Mouse (Mus musculus) large intestine, adult 2 months (tissue): ENCODE data around the gene Ergic1. TPM values are rescaled to one million over a fixed set of nuclear protein-coding genes. Genes with fewer than 3 reads are reported as not detected.

ENCODE experiments used
- DNase-seq: peaks from one replicate; pipeline ENCODE4 v3.0.0-alpha.2; 2012; ENCODE audit warnings: low read depth, low spot score
- WGBS: fragments of 180-500 bp; shearing (Covaris S2); methylation state at CpG from one replicate; pipeline ENCODE4 v1.1.7; 2018; 5-methylcytosine and 5-hydroxymethylcytosine counted together
- polyA plus RNA-seq: library from polyadenylated mRNA; depleted of rRNA; stranded (reverse); fragments of >200 nt; gene quantifications from 2 replicates; pipeline ENCODE4 v1.2.3, GENCODE M21; 2012

Ergic1 gene
- polyA plus RNA-seq, 1 experiment: 113 TPM

DNA sequence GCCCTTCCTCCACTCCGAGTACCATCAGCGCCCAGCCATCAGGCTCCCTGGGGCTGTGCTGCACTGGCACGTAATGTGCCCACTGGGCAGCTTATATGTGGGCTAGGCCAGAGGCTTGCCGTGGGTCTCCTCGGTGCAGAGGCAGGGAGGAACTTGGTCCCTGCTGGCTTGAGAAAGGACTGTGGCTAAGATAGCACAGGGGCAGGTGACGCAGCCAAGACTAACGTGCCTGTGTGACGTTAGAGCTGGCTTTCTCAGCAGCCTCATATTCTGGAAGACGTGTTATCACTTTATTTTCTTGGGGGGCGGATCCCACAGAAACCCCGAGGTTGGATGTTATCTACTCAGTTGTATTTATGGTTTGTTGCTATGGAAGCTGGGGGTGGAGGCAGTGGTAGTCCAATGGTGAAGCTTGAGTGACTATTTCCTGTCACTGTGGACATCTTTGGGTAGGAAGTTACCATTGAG lies 9.4 kb downstream of the Ergic1 start:
- DNase-seq: no peak
- WGBS: 72% methylated on average over 11 of the region's 11 CpGs

DNA sequence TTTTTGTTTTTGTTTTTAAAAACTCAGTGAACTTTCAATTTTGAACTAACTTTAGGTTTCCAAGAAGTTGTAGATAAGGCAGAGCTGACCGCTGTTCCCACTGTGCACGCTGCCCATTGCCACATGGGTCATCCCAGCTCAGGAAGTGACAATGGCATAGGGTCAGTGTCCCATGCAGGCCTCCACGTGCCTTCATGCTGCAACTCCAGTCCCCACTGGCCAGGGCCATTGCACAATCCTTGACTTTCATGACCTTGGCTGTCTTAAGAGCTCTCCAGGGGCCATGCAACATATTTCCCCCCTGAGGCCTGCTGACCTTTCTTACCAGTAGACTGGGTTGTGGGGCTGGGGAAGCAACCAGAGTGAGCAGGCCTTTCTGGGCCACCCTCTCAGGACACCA lies 10.1 kb downstream of the Ergic1 start:
- WGBS: 81% methylated on average over 3 of the region's 3 CpGs
- no peak for DNase-seq

- no peak for DNase-seq
- WGBS: 88% methylated on average over 11 of the region's 11 CpGs
Measured at GRCm38 (mm10) chr17:26572265-26572664, 11.0 kb downstream of the Ergic1 start.

DNA sequence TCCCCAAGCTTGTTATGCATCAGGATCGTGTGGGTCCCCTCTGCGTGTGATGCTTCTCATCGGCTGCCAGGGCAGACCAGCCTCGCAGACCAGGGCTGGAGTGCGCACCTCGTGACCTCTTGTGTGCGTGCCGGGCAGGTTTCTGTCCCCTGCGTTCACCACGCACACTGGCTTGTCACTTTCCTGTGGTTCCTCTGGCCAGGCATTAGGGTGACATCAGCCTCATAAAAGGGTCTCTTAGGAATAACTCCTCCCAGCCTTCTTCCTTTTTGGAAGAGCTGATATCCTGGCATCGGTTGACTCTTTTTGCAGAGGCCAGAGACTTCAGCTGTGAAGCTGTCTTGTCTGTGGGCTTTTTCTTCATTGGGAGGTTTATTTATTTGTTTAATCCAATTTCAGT lies 12.8 kb downstream of the Ergic1 start:
- WGBS: 76% methylated on average over 11 of the region's 11 CpGs
- DNase-seq: no peak

- WGBS: 84% methylated on average over 5 of the region's 5 CpGs
- DNase-seq: no peak
Measured at GRCm38 (mm10) chr17:26574701-26575100, 13.4 kb downstream of the Ergic1 start.

GRCm38 (mm10) chr17:26575786-26576690 lies 14.7 kb downstream of the Ergic1 start:
- 84% methylated on average over 12 of the region's 12 CpGs for WGBS
- DNase-seq: no peak

DNA sequence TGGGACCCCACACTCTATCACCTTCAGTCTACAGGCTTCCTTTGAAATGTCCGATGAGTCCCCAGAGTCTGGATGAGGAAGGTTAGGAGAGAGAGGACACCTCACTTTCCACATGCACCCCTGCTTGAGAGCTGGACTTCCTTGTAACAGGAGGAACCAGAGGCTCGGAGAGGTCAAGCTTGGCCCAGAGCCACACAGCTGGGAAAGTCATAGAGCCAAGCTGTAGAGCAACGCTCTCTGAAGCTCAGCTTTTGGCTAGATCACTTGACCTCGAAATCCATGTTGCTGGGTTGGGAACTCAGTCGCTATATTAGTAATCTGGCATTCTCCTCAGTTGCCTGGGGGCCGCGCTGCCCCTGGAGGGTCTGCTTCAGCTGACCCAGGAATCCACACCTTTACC lies 15.5 kb downstream of the Ergic1 start:
- no peak for DNase-seq

GRCm38 (mm10) chr17:26577309-26577708 lies 16.0 kb downstream of the Ergic1 start:
- DNase-seq: no peak
- 51% methylated on average over 11 of the region's 11 CpGs for WGBS

More for the DNA sequence above, 15.5 kb downstream of the Ergic1 start:
- WGBS: 58% methylated on average over 7 of the region's 7 CpGs

DNA sequence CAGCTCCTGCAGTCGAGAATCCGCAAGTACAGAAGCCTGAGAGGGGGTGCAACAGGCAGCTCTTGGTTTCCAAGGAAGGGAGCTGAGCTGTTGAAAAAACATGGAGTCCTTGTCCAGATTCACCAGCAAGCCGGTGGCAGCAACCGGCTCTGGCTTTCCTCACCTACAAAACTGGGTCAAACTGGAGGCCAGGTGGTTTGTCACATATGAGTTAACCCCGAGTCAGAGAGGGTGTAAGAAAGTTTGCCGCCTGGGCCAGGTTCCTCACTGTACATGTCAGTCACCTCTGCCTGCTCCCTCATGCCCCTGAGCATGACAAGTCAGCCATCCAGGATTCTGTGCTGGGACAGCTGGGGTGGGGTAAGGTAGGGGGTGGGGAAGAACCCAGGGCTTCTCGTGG lies 16.9 kb downstream of the Ergic1 start:
- no peak for DNase-seq
- WGBS: 79% methylated on average over 7 of the region's 7 CpGs

DNA sequence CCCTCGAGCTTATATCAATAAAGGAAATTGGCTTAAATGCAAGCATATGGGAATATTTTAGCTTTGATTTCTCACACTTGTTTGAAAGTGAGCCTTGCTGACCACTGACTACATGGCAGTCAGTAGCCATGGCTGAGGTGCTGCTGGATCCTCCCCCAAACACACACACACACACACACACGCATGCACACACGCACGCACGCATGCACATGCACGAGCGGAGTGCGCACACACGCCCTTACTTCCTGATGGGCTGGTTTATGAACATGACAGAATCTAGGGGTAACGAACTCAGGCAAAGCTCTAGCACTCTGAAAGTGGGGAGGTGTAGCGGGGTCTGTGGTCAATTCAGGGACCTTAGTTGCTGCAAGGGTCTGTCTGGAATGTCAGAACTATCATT lies 17.5 kb downstream of the Ergic1 start:
- no peak for DNase-seq
- 90% methylated on average over 11 of the region's 11 CpGs for WGBS

DNA sequence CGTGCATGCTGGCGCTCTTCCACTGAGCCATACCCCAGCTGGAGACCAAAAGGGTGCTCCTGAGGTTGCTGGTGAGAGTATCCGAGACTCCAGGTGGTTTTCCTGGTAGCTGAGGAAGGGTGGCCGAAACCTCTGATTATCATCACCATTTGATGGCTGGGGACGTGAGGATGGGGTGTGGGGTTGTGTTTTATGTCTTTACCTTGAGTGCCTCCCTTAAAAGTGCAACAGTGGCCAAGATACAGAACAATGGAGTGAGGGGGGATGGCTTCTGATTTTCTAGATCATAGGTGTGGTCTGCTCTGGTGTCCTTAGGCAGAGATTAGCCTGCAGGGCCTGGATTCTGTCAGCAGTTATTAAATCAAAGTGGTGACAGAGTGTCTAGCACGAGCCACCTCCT lies 18.1 kb downstream of the Ergic1 start:
- DNase-seq: no peak
- WGBS: 84% methylated on average over 6 of the region's 6 CpGs

DNA sequence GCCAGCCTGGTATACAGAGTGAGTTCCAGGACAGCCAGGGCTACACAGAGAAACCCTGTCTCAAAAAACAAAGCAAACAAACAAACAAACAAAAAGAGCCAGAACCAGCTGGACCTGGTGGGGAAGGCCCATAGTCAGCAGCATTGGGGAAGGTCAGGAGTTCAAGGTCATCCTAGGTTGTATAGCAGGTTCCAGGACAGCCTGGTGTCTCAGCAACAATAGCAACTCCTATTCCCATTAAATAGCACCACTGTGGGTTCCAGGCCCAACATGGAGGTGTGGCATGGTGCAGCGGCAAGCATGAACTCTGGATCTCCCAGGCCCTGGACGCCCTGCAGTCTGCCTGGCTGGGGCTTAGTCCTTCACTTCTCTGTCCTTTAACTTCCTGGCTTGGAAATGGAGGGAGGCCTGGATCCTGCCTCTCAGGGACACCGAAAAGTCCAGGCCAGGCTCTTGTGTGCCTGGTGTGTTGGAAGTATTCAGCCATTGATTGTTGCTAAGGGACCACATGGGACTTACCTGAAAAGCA lies 19.6 kb downstream of the Ergic1 start:
- no peak for DNase-seq
- WGBS: 91% methylated on average over 3 of the region's 3 CpGs

DNA sequence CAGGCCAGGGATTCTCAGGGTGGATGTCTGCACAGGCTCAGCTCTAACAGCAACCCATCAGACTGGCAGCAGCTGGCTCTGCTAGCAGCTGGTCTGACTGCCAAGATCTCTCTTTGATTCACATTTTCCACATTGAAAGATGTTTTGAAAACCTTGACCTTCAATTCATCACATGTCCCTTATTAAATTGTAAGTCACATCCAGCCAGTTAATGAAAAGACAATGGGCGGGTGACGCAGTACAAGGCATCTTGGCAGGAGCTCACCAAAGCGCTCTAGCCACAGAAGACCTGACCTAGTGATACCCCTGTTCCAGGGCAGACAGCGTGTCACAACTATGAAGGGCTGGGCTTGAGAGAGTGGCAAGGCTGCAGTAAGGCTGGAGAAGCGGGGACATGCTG lies 21.0 kb downstream of the Ergic1 start:
- 80% methylated on average over 5 of the region's 5 CpGs for WGBS
- no peak for DNase-seq

DNA sequence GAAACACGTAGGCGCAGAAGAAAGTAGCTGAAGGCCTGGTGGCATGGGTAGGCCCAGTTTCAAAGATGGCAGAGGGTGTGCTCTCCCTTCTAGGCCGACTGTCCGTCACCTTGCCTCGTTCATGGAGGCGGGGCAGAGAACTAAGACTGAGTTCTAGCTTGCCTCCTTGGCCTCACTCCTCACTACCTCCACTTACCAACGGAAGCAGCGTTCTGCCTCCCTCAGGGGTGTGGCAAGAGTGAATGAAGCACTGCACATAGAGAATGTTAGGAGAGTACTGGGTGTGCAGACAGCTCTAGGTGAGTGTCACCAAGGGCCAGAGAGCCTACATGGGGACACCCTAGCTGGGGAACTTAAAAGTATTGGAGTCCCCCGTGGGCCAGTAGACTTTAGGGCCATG lies 21.8 kb downstream of the Ergic1 start:
- no peak for DNase-seq
- WGBS: 90% methylated on average over 9 of the region's 9 CpGs

GRCm38 (mm10) chr17:26583606-26584005 lies 22.3 kb downstream of the Ergic1 start:
- 80% methylated on average over 6 of the region's 6 CpGs for WGBS
- no peak for DNase-seq

- DNase-seq: no peak
- WGBS: 38% methylated on average over 4 of the region's 4 CpGs
Measured at GRCm38 (mm10) chr17:26584063-26584462, 22.8 kb downstream of the Ergic1 start.

DNA sequence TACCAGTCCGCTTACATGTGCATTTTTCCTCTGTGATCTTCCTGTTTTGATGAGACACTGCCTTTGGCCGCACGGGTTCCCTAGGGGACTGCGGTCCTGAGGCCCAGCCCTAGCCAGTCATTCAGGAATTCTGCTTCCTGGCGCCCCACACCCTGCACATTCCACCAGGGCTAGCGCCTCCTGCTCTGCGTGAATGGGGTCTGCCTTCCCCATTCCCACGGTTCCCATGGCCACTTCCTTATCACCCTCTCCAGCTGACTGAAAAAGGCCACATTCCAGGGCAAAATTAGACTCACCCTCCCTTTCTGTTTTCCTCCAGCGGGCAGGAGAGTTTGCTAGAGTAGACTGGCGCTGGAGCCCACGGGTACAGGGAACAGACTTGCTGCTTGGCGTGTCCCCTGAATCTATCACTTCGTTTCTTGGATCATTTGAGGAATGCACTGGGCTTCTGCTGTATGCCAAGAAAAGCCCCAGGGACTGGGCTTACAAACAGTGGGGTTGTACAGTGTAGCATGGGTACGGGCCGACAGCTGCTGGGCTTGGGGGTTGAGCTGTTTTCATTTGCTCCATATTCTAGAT lies 23.4 kb downstream of the Ergic1 start:
- 52% methylated on average over 15 of the region's 15 CpGs for WGBS
- DNase-seq: no peak

DNA sequence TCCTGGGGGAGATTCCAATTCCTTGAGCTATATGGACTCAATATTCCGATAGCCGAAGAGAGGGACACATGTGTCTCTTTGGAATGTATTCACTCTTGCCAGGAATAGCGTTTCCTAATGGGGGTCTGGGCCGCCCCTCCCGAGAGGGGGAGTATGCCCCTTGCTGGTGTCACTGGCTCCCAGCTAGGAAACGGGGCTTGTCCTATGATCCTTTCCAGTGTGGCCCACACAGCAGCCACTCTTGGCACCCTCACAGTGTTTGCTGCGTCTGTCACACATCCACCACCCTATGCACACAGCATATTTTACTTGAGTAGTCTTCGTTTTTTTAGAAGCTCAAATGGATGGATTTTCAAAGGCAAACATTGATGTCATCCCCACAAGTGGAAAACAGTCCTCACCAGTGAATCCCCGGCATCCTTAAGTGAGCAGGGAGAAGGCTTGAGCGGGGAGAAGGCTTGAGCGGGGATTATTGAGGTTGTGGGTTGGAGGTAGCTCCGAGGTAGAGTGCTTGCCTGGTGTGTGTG lies 26.7 kb downstream of the Ergic1 start:
- no peak for DNase-seq
- WGBS: 74% methylated on average over 12 of the region's 12 CpGs

- DNase-seq: no peak
- WGBS: 80% methylated on average over 4 of the region's 4 CpGs
Measured at GRCm38 (mm10) chr17:26592510-26592909, 31.2 kb downstream of the Ergic1 start.

DNA sequence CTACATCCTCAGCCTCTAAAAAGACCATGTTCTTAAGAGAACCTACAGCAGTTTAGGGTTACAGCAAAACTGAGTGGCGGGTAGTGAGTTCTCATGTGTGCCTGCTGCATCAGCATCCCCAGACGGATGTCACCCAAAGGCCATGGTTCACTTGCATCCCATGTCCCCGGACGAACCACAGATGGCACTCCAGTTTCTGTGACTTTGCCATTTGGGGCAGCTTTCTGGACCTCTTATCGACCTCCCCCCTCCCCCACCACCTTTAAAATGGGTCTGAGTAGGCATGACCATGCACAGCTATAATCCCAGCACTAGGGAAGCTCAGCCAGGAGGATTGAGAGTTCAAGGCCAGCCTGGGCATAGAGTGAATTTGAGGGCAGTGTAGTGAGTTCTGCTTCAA lies 31.9 kb downstream of the Ergic1 start:
- 94% methylated on average over 5 of the region's 5 CpGs for WGBS
- no peak for DNase-seq

GRCm38 (mm10) chr17:26594171-26594570 lies 32.9 kb downstream of the Ergic1 start:
- no peak for DNase-seq
- WGBS: 88% methylated on average over 7 of the region's 7 CpGs
